Mouse (Mus musculus) spleen, adult 12 weeks (tissue): Measurements from ENCODE around the gene Kctd2.
A peak's percentile ranks its signal among the peaks of the same experiment; 100 is the strongest.

Experiments
- DNase-seq: peaks from one replicate; pipeline ENCODE4 v3.0.0; 2022; ENCODE audit warnings: low spot score

The Kctd2 gene

DNA sequence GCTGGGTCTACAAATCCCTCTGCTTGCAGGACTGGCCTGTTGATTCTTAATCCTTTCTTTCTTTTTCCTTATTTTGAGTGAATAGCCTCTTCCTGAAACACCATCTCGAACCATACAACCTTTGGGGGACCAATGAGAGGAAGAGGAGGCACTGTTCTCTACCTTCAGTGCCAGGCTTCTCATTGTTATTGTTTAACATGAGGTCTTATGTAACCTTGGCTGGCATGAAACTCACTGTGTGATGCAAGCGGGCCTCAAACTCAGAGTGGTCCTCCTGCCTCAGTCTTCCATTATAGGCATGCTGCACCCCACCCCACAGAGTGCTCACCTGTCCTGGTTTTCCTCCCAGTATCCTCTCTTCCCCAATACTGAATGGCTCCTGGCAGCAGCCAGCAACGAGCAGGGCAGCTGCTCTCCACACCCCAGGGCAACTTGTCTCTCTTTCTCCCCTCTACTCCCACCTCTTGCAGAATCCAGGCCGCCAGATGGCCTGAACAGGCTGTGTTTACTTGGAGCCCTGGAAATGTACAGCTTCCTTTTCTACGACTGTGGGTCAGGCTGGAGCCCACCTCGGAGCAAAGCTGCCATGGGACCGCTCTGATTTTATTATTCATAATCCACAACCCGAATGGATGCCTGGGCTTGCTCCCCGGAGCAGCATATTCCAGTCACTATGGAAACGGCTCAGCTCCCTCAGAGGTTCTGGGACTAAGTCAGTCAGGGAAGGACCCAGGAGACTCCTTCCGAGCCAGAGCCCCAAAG lies 19.1 kb upstream of the Kctd2 start:
- no peak for DNase-seq

GRCm38 (mm10) chr11:115403338-115404124 lies 16.4 kb upstream of the Kctd2 start, which contains the start of gene Mrpl58:
Mrpl58 (plus strand) TSS chr11:115403752.
- peak; percentile 79 for DNase-seq

DNA sequence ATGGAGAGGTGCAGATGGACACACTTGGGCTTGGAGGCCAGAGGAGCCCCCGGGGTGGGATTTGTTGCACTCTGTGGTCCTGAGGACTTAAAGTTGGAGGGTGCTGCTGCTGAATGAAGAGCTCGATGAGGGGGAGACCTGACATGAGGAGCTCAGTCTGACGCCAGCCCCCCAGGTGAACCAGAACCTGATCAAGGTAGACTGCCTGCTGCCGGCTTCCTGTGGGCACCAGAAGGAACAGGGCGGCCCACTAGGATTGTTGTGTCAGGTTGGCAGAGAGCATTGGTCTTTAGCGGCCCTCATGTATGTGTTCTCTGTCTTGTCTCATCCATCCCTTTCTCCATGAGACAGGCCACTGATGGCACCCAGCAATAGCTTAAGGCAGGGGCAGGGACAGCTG lies 14.2 kb upstream of the Kctd2 start:
- no peak for DNase-seq

DNA sequence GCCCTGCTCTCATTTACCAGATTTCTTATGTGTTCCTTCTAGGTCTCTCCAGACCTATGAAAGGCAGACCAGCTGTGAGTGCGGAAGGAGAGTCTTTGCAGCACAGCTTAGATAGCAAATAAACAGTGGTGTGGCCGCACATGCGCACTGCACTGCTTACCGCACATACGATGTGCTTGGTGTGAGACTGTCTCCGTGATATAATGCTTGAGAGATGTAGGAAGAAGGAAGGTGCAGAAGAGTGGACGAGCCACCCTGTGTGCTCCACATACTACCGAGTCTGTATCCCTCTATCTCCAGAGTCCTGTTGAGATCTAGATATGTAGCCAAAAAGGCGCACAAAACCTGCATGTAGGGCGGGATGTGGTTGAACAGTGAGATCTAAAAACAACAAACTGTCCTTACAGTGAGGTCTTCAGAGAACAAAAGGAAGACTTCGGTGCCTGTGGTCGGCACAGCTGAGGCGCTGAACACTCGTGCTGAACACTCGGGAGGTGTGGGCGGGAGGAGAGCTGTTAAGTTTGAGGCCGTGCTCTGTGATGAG lies 13.0 kb upstream of the Kctd2 start:
- DNase-seq = no peak

GRCm38 (mm10) chr11:115408266-115408920 lies 11.5 kb upstream of the Kctd2 start:
- no peak for DNase-seq

DNA sequence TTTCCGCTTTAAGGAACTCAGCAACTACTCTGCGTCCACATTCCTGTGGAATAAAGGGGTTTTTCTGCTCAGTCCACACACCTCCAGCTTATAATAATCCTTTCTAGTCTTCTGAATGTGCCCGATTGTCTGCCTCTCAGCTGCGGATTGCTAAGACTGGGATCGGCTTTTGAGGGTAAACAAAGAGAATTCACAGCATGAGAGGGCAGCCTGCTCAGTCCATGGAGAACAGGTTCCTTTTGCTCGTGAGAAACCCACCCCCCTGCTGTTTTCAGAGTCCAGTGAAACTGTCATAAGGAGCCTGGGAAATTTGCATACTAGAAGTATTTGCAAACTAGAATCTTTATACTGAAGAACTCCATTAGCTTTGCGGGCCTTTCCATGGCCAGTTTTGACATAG lies 10.4 kb upstream of the Kctd2 start:
- no peak for DNase-seq

GRCm38 (mm10) chr11:115420336-115421190 lies 635 bp downstream of the Kctd2 start:
- DNase-seq = peak; percentile 46

GRCm38 (mm10) chr11:115421328-115421727 lies 1.4 kb downstream of the Kctd2 start:
- DNase-seq = no peak

DNA sequence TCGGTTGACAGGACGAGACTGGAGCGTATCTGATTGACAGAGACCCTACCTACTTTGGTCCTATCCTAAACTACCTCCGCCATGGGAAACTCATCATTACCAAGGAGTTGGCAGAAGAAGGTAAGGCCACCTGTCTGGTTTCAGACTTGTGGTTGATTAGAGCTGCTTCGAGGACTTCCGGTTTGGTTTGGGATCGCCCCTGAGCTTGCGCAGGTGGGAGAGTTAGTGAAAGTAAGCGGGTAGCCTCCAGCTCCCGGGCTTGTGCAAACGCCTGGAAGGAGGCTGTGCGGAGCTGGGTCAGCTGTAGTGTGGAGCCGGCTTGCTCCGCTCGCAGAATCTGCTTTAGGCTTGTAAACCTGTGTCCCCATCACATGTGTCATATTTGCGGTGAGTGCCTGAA lies 2.0 kb downstream of the Kctd2 start:
- no peak for DNase-seq

GRCm38 (mm10) chr11:115423091-115423490 lies 3.2 kb downstream of the Kctd2 start:
- no peak for DNase-seq

DNA sequence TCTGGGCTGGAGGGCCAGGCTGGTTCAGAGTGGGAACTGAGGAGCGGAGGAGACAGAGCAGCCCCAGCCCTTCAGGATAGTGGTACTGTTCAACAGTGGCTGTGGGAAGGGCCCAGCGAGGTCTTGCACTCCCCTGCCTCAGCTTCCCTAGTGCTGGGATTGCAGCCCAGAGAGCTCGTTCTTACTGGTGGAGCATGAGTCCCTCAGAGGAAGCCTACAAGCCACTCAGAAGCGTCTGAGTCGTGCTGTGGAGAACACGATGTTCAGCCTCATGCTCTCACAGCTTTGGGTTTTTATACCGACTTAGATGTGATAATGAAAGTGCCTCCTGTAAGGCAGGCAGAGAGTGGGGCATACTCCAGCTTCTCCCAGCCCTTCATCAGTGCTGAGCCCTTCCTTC lies 4.7 kb downstream of the Kctd2 start:
- no peak for DNase-seq

DNA sequence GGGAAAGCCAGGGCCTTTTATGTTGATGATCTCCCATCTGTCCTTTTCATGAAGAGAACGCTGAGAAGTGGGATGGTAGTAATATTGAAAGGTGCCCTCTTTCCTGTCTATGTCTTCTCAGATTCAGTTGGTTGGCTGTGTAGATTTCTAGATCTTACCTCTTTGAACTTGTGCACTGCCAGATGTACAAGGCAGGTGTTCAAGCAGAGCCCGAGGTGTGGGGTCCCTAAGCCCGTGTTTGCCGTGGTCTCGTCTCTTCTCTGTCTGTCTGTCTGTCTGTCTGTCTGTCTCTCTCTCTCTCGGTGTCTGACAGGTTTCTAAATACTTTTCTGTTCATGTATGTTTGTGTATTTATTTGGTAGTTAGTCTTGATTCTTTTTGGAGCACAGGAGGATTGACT lies 5.7 kb downstream of the Kctd2 start:
- no peak for DNase-seq

GRCm38 (mm10) chr11:115427482-115428331 lies 7.8 kb downstream of the Kctd2 start:
- DNase-seq = peak; percentile 33

DNA sequence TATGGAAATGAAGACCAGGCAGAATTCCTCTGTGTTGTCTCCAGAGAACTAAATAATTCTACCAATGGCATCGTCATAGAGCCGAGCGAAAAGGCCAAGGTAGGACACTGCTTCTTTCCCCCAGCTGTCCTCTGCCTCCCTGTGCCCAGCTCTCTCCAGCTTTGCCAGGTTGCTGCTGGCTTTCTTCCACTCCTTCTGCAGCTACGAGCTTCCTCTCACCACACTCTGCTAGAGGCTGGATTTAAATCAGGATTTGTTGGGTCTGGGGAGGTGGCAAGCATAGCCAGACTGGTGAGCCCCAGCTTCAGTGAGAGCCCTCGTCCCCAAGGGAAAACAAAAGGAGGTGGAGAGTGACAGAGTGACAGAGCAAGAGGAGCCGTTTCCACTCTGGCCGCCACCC lies 9.4 kb downstream of the Kctd2 start:
- DNase-seq = no peak

DNA sequence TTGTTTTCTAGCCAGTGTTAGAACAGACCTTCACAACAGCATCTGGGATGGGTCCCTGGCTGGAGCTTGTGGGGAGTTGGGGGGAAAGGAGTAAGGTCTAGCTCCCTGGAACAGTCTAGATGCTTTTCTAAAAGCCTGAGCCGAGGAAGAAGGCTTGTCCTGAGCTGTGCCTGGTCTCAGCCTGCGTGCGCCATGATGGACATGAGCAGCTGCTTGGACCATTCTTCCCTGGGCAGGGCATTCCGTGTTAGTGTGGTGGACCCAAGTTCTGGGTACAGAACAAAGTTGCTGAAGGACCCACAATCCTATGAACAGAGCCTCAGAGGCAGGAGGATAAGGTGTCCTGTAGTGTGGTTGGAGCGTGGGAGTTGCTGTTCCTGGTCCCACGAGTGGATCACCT lies 10.6 kb downstream of the Kctd2 start:
- DNase-seq = no peak

- no peak for DNase-seq
Observed at GRCm38 (mm10) chr11:115432814-115433213, 12.9 kb downstream of the Kctd2 start.

DNA sequence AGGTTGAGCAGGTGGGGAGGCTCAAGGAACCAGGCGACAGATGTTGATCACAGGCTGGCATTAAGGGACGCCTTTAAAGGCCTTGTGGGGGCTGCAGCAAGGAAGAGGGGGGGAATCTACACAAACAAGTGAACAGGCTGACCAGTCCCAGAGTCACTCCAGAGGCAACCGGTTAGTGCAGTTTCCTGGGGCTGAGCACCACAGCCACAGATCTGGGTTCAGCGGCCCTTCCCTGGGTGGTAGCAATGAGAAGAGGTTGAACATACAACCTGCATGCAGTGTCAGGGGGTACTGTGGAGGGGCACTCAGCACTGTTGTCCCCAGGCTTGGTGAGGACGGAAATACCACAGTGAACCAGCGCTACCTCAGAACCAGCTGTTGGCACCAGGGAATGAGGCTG lies 13.4 kb downstream of the Kctd2 start:
- DNase-seq = no peak

GRCm38 (mm10) chr11:115435596-115436337 lies 15.8 kb downstream of the Kctd2 start:
- DNase-seq = no peak

GRCm38 (mm10) chr11:115437571-115438122 lies 17.7 kb downstream of the Kctd2 start:
- no peak for DNase-seq

- no peak for DNase-seq
Observed at GRCm38 (mm10) chr11:115439326-115439725, 19.4 kb downstream of the Kctd2 start.
